Mouse (Mus musculus): ENCODE measurements at regions not wholly inside any gene's neighbourhood (a gene's known extent, or its start where the extent isn't known, plus 50 kb on each side); places are given as distances from the start of the nearest gene placed in this dataset.

DNA sequence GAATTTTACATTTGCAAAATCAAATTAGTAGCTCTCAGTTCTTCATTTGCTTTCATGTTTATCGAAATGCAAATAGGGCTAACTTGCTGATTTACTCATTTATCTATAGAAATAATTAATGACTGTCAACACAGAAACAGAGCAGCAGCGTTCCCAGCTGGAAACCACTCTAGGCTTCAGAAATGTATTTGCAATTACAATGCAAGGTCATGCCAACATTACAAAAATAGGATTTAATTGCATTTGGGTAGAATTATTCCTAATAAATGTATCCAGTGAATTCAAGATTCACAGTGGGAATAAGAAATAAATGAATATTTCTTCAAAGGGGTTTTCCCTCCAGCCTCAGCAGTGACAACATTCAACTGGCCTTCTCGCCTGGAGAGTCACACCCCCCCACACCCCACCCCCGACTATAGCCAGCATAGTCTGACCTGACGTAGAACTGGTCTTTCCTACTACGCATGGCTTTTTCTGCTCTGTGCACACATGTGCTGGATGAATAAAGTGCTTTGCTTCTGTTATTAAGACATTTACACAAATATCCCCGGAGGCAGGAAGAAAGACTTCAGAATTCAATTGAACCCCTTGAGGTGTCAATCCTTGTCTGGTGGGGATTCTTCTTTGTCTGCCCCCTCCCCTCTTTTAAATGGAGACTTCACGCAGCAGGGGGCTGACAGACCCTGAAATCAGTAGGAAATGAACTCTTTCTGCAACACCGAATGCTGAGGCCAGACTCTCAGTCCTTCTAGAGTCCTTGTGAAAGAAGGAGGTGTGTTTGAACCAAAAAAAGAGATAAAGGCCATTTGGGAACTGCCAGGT lies 1222.6 kb downstream of the A830018L16Rik start:
- TF ChIP-seq EP300 (IDR thresholded peaks at IDR 0.05; ENCODE audit: insufficient read depth, low read depth, low read length) (no peak), POLR2A (IDR thresholded peaks at IDR 0.05; ENCODE audit: insufficient read depth, low read length) (no peak), CTCF (IDR thresholded peaks at IDR 0.05; ENCODE audit: low read depth, low read length) (no peak)

Data from ES-Bruce4 (cell line).